Mouse (Mus musculus) T-helper 1 cell (primary cell): ENCODE measurements around the gene Klk1b26.
"Not testable (repeated sequence)": the region's sequence is repeated elsewhere in the genome, so short reads cannot be mapped to it uniquely, and the experiment has no call there.

Experiments used
- in situ Hi-C: fragments of 300-600 bp; cut with MboI, MseI; formaldehyde crosslinking; loops from one replicate; pipeline ENCODE4 v1.15.1; 2025; ENCODE audit warnings: high pct_unique_total_duplicates

Klk1b26 gene

DNA sequence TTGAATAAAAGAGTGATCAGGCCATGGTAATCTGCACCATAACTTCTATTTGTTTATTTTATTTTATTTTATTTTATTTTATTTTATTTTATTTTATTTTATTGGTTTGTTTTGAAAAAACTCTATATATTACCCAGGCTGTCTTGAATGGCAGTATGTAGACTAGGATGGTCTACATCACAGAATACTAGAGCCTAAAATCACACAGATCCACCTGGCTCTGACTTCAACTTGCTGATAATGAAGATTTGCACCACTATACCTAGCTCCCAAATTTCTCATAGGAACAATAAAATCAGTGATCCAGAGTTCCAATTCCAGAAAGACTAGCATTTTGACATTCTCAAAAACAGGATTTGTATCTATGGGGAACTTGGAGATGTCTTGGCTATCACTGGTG lies at the start of gene Klk1b26:
Gene Klk1b26 (plus strand): TSS at position 301 of the 400 bp plus-strand sequence.
- in situ Hi-C loops = not testable (repeated sequence)

DNA sequence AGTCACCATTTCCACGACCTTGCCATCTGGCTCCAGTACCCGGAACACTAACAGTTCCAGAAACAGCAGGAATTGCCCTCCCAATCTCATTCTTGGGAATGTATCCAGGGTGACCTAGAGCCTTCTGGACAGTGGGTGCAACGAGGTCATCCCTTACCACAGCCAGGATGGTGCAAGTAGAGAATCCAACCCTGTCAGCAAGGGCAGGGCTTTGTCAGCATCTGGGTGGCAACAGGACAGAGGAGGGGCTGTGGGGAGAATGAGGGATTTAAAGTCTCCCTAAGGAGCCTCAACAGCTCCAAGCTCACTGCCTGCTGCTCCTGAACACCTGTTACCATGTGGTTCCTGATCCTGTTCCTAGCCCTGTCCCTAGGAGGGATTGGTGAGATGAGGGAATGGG lies 45.5 kb upstream of the Klk1b26 start, which contains the start of gene Klk1b1:
Gene Klk1b1 (plus strand): TSS at position 301 of the 400 bp plus-strand sequence.
- in situ Hi-C loops = no loop called here

DNA sequence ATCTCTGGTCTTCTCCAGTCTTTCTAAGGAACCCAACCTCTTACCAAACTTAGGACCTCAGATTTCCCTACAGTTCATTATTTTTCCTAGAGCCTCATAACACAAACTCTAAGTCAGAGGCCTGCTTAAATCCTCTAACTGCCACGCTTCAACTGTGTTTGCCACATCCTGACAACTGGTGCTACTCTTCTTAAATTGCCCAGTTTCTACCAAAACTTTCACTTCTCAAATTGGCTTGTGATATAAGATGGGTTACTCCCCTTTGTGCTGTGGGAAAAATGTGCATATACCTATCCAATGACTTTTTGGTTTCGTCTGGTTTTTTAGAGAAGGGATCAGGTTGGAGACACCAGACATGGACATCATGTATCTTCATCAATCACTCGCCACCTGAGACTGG lies 44.9 kb upstream of the Klk1b26 start:
- in situ Hi-C loops = no loop called here

- in situ Hi-C loops = no loop called here
These were observed 44.4 kb upstream of the Klk1b26 start for GRCm38 (mm10) chr7:43967612-43968011.

DNA sequence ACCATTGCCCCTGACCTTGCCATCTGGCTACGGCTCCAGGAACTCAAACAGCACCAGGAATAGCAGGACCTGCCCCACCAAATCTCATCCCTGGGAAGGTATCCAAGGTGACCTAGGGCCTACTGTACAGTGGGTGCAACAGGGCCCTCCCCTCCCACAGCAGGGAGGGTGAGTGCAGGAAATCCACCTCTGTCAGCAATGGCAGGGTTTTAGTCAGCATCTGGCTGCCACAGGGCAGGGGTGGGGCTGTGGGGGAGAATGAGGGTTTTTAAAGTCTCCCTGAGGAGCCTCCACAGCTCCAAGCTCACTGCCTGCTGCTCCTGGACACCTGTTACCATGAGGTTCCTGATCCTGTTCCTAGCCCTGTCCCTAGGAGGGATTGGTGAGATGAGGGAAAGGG lies 36.2 kb upstream of the Klk1b26 start, which contains the start of gene Klk1b9:
Gene Klk1b9 (plus strand): TSS at position 301 of the 400 bp plus-strand sequence.
- in situ Hi-C loops = not testable (repeated sequence)

DNA sequence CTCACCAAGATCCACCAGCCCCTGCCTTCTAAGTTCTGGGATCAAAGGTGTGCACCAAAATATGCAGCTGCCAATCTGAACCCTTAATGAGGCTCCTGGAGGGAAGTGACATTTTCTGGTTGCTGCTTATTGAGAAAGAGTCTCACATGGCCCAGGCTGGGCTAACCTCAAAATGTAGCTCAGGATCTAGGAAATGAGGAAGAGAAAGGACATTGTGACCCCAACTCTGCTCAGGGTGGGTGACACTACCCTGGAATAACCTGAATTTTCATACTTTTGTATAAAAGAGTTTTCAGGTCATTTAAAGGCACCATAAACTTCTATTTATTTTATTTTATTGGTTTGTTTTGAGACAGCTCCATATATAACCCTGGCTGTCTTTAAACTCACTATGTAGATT lies 26.3 kb upstream of the Klk1b26 start:
- in situ Hi-C loops = no loop called here

DNA sequence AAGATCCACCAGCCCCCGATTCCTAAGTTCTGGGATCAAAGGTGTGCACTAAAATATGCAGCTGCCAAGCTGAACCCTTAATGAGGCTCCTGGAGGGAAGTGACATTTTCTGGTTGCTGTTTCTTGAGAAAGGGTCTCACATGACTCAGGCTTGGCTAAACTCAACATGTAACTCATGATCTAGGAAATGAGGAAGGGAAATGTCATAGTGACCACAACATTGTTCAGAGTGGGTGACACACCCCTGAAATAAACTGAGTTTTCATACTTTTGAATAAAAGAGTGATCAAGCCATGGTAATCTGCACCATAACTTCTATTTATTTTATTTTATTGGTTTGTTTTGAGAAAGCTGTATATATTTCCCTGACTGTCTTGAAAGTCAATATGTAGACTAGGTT lies 17.1 kb upstream of the Klk1b26 start:
- in situ Hi-C loops = not testable (repeated sequence)

DNA sequence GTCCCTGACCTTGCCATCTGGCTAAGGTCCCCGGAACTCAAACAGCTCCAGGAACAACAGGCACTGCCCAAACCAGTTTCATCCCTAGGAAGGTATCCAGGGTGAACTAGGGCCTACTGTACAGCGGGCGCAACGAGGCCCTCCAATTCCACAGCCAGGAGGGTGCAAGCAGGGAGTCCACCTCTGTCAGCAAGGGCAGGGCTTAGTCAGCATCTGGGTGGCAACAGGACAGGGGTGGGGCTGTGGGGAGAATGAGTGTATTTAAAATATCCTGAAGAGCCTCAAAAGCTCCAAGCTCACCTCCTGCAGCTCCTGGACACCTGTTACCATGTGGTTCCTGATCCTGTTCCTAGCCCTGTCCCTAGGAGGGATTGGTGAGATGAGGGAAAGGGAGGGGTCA lies 16.4 kb upstream of the Klk1b26 start, which contains the start of gene Klk1b11:
Gene Klk1b11 (plus strand): TSS at position 301 of the 400 bp plus-strand sequence.
- in situ Hi-C loops = not testable (repeated sequence)

DNA sequence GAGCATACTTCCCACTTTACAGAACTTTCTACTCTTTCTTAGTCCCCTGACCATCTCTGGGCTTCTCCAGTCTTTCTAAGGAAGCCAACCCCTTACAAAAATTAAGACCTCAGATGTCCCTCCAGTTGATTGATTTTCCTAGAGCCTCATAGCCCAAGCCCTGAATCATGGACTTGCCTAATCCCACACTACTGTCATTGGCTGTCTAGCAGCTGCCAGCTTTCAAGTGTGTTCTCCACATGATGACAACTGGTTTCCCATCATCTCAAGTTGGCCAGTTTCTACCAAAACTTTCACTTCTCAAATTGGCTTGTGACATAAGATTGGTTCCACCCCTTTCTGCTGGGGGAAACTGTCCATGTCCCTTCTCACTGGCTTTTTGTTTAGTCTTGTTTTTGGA lies 7.1 kb upstream of the Klk1b26 start:
- in situ Hi-C loops = no loop called here

DNA sequence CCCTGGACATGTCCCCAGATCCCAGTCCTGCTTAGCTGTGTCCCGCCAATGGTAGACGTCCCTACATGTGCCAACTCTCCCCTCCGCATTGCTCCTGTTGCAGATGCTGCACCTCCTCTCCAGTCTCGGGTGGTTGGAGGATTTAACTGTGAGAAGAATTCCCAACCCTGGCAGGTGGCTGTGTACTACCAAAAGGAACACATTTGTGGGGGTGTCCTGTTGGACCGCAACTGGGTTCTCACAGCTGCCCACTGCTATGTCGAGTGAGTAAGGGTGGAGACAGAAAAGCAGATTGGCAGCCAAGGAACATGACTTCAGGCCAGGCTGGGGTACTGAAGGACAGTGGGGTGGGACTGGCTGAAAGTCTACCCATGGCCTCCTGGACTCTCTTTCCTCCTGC lies 2.7 kb downstream of the Klk1b26 start:
- in situ Hi-C loops = not testable (repeated sequence)

DNA sequence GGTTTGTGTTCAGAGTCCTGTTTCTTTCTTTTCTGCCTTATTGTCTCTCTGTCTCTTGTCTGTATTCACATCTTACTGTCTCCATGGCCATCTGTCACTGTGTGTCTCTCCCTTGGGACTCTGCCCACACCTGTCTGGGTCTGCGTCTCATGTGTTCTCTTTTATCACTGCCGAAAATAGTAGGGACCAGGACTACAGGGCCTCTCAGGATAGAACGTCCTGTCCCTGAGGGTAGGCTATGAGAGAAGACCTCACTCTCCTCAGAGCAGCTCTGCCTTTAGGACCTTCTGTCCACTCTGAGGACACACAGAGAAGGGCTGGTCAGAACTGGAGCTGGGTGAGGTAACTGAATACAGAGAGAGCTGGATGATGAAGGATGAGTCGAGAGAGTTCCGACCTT lies 3.1 kb downstream of the Klk1b26 start:
- in situ Hi-C loops = no loop called here

DNA sequence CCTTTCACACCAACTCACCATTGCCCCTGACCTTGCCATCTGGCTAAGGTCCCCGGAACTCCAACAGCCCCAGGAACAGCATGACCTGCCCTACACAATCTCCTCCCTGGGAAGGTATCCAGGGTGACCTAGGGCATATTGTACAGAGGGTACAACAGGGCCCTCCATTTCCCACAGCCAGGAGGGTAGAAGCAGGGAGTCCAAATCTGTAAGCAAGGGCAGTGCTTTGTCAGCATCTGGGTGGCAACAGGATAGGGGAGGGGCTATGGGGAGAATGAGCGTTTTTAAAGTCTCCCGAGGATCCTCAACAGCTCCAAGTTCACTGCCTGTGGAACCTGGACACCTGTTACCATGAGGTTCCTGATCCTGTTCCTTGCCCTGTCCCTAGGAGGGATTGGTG lies 40.0 kb downstream of the Klk1b26 start, which contains the start of gene Klk1b27:
Gene Klk1b27 (plus strand): TSS at position 301 of the 400 bp plus-strand sequence.
- in situ Hi-C loops = not testable (repeated sequence)
